Mouse (Mus musculus) liver, embryonic 11.5 days (tissue): ENCODE measurements around the gene Txk. TPM values are rescaled to one million over a fixed set of nuclear protein-coding genes. Genes with fewer than 3 reads are reported as not detected.

Source experiments
- ATAC-seq: fragments of 200-750 bp; cut with Nextera tagmentation; replicated peaks from 2 replicates; pipeline ENCODE4 v1.8.0; 2017; ENCODE audit warnings: moderate number of reproducible peaks, mild to moderate bottlenecking, moderate TSS enrichment, moderate library complexity; ENCODE audit not compliant: low FRiP score
- DNase-seq: peaks from one replicate; pipeline ENCODE4 v3.0.0-alpha.2; 2017; ENCODE audit warnings: low spot score
- H3K27ac ChIP-seq: fragments of 300-500 bp; sonication (generic); 2 replicates; pipeline ENCODE4 v1.5.1; 2014; ENCODE audit warnings: mild to moderate bottlenecking, low read depth, low read length, control low read depth
- H3K27me3 ChIP-seq: fragments of 300-500 bp; sonication (generic); replicated peaks from 2 replicates; pipeline ENCODE4 v1.6.1; 2014; ENCODE audit warnings: low read length, mixed read lengths; ENCODE audit not compliant: control insufficient read depth, insufficient read depth
- H3K36me3 ChIP-seq: fragments of 300-500 bp; sonication (generic); 2 replicates; pipeline ENCODE4 v1.6.1; 2014; ENCODE audit warnings: mild to moderate bottlenecking, low read length, moderate library complexity, mixed read lengths; ENCODE audit not compliant: control insufficient read depth, insufficient read depth
- H3K4me1 ChIP-seq: fragments of 300-500 bp; sonication (generic); replicated peaks from 2 replicates; pipeline ENCODE4 v1.6.1; 2014; ENCODE audit warnings: low read length, mixed read lengths; ENCODE audit not compliant: control insufficient read depth, insufficient read depth
- H3K4me2 ChIP-seq: fragments of 300-500 bp; sonication (generic); 2 replicates; pipeline ENCODE4 v1.6.1; 2014; ENCODE audit warnings: mild to moderate bottlenecking, control low read depth, moderate library complexity
- H3K4me3 ChIP-seq: fragments of 300-500 bp; sonication (generic); 2 replicates; pipeline ENCODE4 v1.5.1; 2014; ENCODE audit warnings: low read depth, low read length, control low read depth
- H3K9ac ChIP-seq: fragments of 300-500 bp; sonication (generic); 2 replicates; pipeline ENCODE4 v1.6.1; 2014; ENCODE audit warnings: low read depth, low read length, control low read depth
- H3K9me3 ChIP-seq: fragments of 300-500 bp; sonication (generic); 2 replicates; pipeline ENCODE4 v1.6.1; 2016; ENCODE audit warnings: low read length, inconsistent platforms, mixed read lengths; ENCODE audit not compliant: control insufficient read depth
- whole genome bisulfite sequencing: fragments of 180-500 bp; shearing (Covaris S2); extraction: QIAGEN DNeasy Blood & Tissue Kit; methylation state at CpG from one replicate; pipeline ENCODE4 v1.1.7; 2014; 5-methylcytosine and 5-hydroxymethylcytosine counted together
- polyA plus RNA-seq: library from polyadenylated mRNA; unstranded; fragments of >200 nt; fragmentation: Nextera tagmentation; extraction: Ambion mirVana; gene quantifications from 2 replicates; pipeline ENCODE4 v1.2.1, GENCODE M21; 2014

Txk gene
- polyA plus RNA-seq, 1 experiment from 2014 or later = not detected

DNA sequence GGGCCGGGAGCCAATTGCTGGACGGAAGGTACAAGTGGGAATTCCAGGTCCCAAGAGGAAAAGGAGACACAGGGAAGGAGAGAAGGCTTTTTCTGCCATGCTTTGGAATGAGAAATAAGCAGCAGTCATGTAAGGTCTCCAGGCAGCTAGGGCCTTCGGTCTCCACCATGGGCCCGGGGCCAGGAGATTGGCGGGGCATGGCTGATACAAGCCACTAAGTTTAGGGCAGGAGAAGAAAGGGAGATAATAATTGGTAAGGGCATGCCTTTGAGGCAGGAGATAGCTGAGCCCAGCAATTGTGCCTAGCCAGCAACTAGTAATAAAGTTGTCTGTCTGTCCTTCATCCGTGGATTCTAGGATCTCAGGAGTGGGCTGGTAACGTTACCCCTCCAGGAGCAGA, 30.5 kb upstream of the Txk start:
- no peak for ATAC-seq
- WGBS = 86% methylated on average over 7 of the region's 7 CpGs

DNA sequence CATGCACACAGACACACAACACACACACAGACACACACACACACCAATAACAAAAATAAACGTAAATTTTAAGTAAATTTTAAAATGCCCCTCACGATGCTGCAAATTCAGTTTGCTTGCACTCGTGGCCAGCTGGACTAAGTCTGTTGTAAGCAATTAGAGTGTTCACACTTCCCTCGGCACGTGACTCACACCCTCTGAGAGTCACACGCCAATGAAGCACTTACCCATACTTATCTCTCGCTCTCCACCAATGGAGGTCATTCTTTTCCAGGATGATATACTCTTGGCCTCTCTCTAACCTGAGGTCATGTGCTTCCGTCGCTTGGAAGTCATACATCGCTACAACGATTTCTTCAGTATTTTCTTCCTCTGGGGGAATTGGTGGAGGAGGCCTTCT, 29.2 kb upstream of the Txk start:
- Histone ChIP-seq H3K9me3 (no peaks in the 10 kb centered on the region), H3K4me1 (no peaks in the 10 kb centered on the region), H3K4me2 (no peak overlapping the region), H3K4me3 (no peak overlapping the region), H3K27ac (no peak overlapping the region), H3K27me3 (no peaks in the 10 kb centered on the region), H3K36me3 (no peaks in the 10 kb centered on the region), H3K9ac (no peak overlapping the region)
- DNase-seq (no peak), ATAC-seq (no peak)
- 81% methylated on average over 11 of the region's 11 CpGs for WGBS

More for the DNA sequence above, 30.5 kb upstream of the Txk start:
- H3K27ac ChIP-seq = no peak overlapping the region
- no peaks in the 10 kb centered on the region for H3K27me3 ChIP-seq
- no peaks in the 10 kb centered on the region for H3K4me1 ChIP-seq
- no peaks in the 10 kb centered on the region for H3K36me3 ChIP-seq
- no peak for DNase-seq
- no peak overlapping the region for H3K9ac ChIP-seq
- no peaks in the 10 kb centered on the region for H3K9me3 ChIP-seq
- H3K4me3 ChIP-seq = no peak overlapping the region
- H3K4me2 ChIP-seq = no peak overlapping the region

DNA sequence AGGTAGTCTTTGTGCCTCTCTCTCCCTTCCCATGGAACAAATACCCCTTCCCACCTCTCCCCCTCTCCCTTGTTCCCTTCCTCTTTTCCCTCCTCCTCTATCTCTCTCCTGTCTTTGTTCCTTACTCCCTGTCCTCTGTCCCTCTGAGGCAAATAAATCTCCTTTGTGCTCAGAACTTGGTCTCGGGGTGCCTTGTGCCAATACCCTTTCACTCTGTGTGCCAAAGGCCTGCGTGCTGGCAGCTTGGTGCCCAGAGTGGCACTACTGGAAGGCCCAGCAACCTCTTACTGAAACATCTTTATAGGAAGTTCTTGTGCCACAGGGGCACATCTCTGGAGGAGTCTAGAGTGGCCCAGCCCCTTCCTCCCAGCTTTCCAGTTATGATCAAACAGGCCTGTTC, 24.0 kb upstream of the Txk start:
- no peak overlapping the region for H3K27ac ChIP-seq
- H3K27me3 ChIP-seq = no peaks in the 10 kb centered on the region
- H3K4me1 ChIP-seq = no peaks in the 10 kb centered on the region
- ATAC-seq (no peak), DNase-seq (no peak)
- H3K9me3 ChIP-seq = no peaks in the 10 kb centered on the region
- WGBS = 92% methylated on average over 2 of the region's 2 CpGs
- H3K4me2 ChIP-seq = no peak overlapping the region
- H3K36me3 ChIP-seq = no peaks in the 10 kb centered on the region
- H3K4me3 ChIP-seq = no peak overlapping the region
- H3K9ac ChIP-seq = no peak overlapping the region

DNA sequence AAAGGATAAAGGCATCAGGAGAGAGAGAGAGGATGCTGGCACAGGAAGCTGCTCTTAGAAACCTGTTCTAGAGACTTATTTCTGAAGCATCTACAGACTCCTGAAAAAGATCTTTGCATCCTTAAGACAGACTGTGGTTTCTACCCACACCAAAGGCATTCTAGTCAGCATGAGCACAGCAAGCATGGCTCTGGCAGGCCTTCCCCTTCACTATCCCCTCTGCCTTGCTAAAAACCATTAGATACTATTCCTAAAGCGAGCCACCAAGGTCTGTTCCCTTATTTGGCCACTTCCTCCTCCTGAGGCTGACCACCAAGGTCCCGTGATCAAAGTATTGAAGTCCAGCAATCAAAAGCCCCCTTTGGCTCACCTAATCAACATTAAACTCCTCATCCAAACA, 23.6 kb upstream of the Txk start:
- Histone ChIP-seq H3K4me1 (no peaks in the 10 kb centered on the region), H3K4me2 (no peak overlapping the region), H3K4me3 (no peak overlapping the region), H3K27ac (no peak overlapping the region), H3K27me3 (no peaks in the 10 kb centered on the region), H3K9me3 (no peaks in the 10 kb centered on the region), H3K9ac (no peak overlapping the region), H3K36me3 (no peaks in the 10 kb centered on the region)
- DNase-seq (no peak), ATAC-seq (no peak)
- 65% methylated on average over 2 of the region's 2 CpGs for WGBS

DNA sequence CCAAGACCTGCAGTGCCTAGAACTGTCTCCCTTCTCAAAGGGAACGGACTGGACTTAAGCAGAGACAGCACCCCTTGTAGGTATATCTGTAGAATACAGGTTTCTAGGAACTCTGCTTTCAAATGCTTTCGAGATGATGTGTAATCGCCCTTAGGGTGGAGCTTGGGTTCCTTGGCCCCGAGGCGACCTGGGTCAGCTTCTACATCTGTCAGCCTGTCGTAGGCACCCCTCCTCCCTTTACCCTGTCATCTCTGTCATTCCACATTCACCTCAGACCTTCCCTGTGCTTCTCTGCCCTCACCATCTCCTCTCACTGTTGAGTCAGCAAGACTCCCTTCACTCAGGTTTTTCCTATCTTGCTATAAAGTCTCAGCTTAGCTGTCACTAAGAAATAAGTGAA, 17.3 kb upstream of the Txk start:
- DNase-seq (no peak), ATAC-seq (no peak)
- Histone ChIP-seq H3K4me2 (no peak overlapping the region), H3K9me3 (no peaks in the 10 kb centered on the region), H3K4me3 (no peak overlapping the region), H3K27me3 (no peaks in the 10 kb centered on the region), H3K36me3 (no peaks in the 10 kb centered on the region), H3K9ac (no peak overlapping the region), H3K27ac (no peak overlapping the region), H3K4me1 (no peaks in the 10 kb centered on the region)
- 71% methylated on average over 6 of the region's 6 CpGs for WGBS

DNA sequence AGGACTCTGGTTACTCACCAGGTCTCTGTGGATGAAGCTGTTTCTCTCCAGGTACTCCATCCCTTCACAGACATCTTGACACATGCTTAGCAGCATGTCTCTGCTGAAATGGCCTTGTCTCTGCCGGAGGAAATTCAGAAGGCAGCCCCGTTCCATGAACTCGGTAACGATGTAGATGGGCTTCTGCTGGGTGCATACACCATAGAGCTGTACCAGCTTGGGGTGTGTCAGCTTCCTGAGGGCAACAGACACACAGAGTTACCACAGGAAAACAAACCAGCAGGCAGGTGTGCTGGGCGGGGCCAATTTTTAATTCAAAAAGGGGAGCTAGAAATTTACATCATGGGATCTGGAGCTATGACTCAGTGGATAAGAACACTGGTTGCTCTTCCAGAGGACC, 11.0 kb upstream of the Txk start:
- Histone ChIP-seq H3K4me3 (no peak overlapping the region), H3K27ac (no peak overlapping the region), H3K9me3 (no peaks in the 10 kb centered on the region), H3K27me3 (no peaks in the 10 kb centered on the region), H3K9ac (no peak overlapping the region), H3K36me3 (no peaks in the 10 kb centered on the region), H3K4me2 (no peak overlapping the region), H3K4me1 (no peaks in the 10 kb centered on the region; the same call in 1 of the 2 replicates)
- no peak for ATAC-seq
- WGBS = 70% methylated on average over 5 of the region's 5 CpGs
- DNase-seq = no peak

DNA sequence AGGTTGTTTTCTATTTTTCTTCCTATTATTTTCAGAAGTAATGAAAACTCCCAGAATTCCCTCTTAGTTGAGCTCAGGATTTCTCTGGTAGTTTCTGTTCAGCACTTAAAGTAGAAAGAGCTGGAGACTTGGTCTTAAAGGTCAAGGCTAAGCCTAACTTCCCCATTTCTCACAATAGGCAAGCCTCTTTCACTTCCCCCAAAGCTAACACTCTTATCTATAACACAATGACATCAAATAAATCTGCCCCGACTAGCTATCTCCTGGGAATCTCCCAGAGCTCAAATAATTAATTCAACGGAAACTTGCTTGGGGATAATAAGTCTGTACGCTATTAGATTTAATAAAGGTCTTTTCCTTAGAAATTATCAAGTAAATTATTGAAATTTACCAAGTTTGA, 10.4 kb upstream of the Txk start:
- Histone ChIP-seq H3K4me3 (no peak overlapping the region), H3K9ac (no peak overlapping the region), H3K9me3 (no peaks in the 10 kb centered on the region), H3K4me2 (no peak overlapping the region), H3K4me1 (no peaks in the 10 kb centered on the region; the same call in 1 of the 2 replicates), H3K27ac (no peak overlapping the region), H3K36me3 (no peaks in the 10 kb centered on the region), H3K27me3 (no peaks in the 10 kb centered on the region)
- 36% methylated on average over 3 of the region's 3 CpGs for whole genome bisulfite sequencing
- ATAC-seq = no peak
- DNase-seq = no peak

DNA sequence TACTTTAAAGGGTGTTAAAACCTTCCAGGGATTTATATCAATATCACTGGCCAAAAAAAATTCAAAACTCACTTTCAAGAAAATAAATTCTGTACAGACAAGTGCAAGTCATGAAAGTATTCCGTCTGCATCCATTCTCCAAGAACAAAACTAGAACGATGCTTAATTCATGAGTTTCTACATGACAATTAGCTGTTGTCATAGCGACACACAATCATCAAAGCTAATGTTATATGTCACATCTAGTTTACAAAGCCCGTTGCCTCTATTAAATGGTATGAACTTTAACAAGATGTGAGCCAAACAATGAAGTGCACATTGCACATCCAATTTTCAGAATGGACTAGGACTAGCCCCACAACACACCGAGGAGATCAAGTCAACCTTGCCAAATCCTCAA, 9.2 kb upstream of the Txk start:
- no peaks in the 10 kb centered on the region; the same call in 1 of the 2 replicates for H3K4me1 ChIP-seq
- H3K4me3 ChIP-seq = no peak overlapping the region
- no peaks in the 10 kb centered on the region for H3K27me3 ChIP-seq
- H3K4me2 ChIP-seq = no peak overlapping the region
- 86% methylated on average over 5 of the region's 5 CpGs for WGBS
- ATAC-seq (no peak), DNase-seq (no peak)
- H3K27ac ChIP-seq = no peak overlapping the region
- H3K9me3 ChIP-seq = no peaks in the 10 kb centered on the region
- no peaks in the 10 kb centered on the region for H3K36me3 ChIP-seq
- no peak overlapping the region for H3K9ac ChIP-seq

DNA sequence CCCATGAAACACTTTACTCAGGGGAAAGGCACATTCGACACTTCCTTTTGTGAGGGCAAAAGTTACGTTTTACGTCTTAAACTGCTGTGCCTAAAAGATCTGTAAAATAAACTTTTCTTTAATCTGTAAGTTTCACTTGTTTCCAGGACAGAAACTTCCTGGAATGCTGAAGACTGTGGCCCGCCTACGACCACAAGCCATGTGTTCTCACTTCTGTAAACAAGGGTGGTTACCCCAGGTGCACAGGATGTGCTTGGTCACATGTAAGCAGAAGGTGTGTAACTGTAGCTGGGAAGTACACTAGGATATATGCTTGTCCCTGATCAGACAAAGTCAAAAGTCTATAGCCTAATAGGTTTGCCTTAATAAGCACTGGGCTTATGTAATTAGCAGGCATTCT, 8.7 kb upstream of the Txk start:
- Histone ChIP-seq H3K9me3 (no peaks in the 10 kb centered on the region), H3K4me2 (no peak overlapping the region), H3K27me3 (no peaks in the 10 kb centered on the region), H3K36me3 (no peaks in the 10 kb centered on the region), H3K9ac (no peak overlapping the region), H3K27ac (no peak overlapping the region), H3K4me1 (no peaks in the 10 kb centered on the region; the same call in 1 of the 2 replicates), H3K4me3 (no peak overlapping the region)
- 76% methylated on average over 5 of the region's 5 CpGs for WGBS
- no peak for ATAC-seq
- no peak for DNase-seq
